Mouse (Mus musculus) heart, adult 2 months (tissue): Measurements from ENCODE around the gene Bglap2. TPM values are rescaled to one million over a fixed set of nuclear protein-coding genes. Genes with fewer than 3 reads are reported as not detected.
A peak's percentile ranks its signal among the peaks of the same experiment; 100 is the strongest.
"Not testable (repeated sequence)": the region's sequence is repeated elsewhere in the genome, so short reads cannot be mapped to it uniquely, and the experiment has no call there.

Source experiments
- DNase-seq, 2 experiments: peaks; one replicate each; pipeline ENCODE4 v3.0.0; 2021
- H3K27ac ChIP-seq: fragments of 200-600 bp; 2 replicates; pipeline ENCODE4 v1.8.1; 2022
- H3K27me3 ChIP-seq: fragments of 200-500 bp; 2 replicates; pipeline ENCODE4 v1.6.1; 2012; ENCODE audit warnings: mild to moderate bottlenecking, low read length, inconsistent platforms, mixed read lengths; ENCODE audit not compliant: control insufficient read depth, insufficient read depth
- H3K36me3 ChIP-seq: fragments of 200-500 bp; 2 replicates; pipeline ENCODE4 v1.6.1; 2012; ENCODE audit warnings: low read length, inconsistent platforms; ENCODE audit not compliant: control insufficient read depth, insufficient read depth
- H3K4me1 ChIP-seq: fragments of 200-500 bp; 2 replicates; pipeline ENCODE4 v1.6.1; 2011; ENCODE audit warnings: low read length; ENCODE audit not compliant: control insufficient read depth, insufficient read depth
- H3K4me3 ChIP-seq: fragments of 200-600 bp; 2 replicates; pipeline ENCODE4 v1.8.1; 2022
- H3K79me2 ChIP-seq: fragments of 200-500 bp; replicated peaks from 2 replicates; pipeline ENCODE4 v1.6.1; 2012; ENCODE audit warnings: mild to moderate bottlenecking, inconsistent platforms, low read length, moderate library complexity, mixed read lengths; ENCODE audit not compliant: control insufficient read depth, insufficient read depth
- H3K9ac ChIP-seq: fragments of 200-500 bp; 2 replicates; pipeline ENCODE4 v1.6.1; 2012; ENCODE audit warnings: low read depth, mild to moderate bottlenecking, control low read depth, inconsistent platforms, low read length, mixed read lengths
- WGBS: fragments of 180-500 bp; shearing (Covaris S2); methylation state at CpG from one replicate; pipeline ENCODE4 v1.1.7; 2018; 5-methylcytosine and 5-hydroxymethylcytosine counted together
- intact Hi-C: fragments of 180-260 bp; cut with DNase I; formaldehyde crosslinking; loops from one replicate; pipeline ENCODE4 v1.15.1; 2025
- polyA plus RNA-seq: library from polyadenylated mRNA; depleted of rRNA; stranded (reverse); fragments of >200 nt; gene quantifications from 2 replicates; pipeline ENCODE4 v1.2.3, GENCODE M21; 2012
- total RNA-seq, 2 experiments: library from RNA; stranded (reverse); gene quantifications; 2 replicates each; pipeline ENCODE4 v1.2.3; 2021

Gene Bglap2
- total and polyA plus RNA-seq, 3 experiments = 0.84 TPM; not detected in 2

- H3K4me3 ChIP-seq, H3K9ac ChIP-seq, H3K79me2 ChIP-seq, H3K4me1 ChIP-seq, intact Hi-C loops, H3K27ac ChIP-seq, DNase-seq, H3K27me3 ChIP-seq, H3K36me3 ChIP-seq: not testable (repeated sequence)
- 30% methylated on average over 6 of the region's 7 CpGs for WGBS
Measured at GRCm38 (mm10) chr3:88376644-88377043, 1.9 kb downstream of the Bglap2 start.

DNA sequence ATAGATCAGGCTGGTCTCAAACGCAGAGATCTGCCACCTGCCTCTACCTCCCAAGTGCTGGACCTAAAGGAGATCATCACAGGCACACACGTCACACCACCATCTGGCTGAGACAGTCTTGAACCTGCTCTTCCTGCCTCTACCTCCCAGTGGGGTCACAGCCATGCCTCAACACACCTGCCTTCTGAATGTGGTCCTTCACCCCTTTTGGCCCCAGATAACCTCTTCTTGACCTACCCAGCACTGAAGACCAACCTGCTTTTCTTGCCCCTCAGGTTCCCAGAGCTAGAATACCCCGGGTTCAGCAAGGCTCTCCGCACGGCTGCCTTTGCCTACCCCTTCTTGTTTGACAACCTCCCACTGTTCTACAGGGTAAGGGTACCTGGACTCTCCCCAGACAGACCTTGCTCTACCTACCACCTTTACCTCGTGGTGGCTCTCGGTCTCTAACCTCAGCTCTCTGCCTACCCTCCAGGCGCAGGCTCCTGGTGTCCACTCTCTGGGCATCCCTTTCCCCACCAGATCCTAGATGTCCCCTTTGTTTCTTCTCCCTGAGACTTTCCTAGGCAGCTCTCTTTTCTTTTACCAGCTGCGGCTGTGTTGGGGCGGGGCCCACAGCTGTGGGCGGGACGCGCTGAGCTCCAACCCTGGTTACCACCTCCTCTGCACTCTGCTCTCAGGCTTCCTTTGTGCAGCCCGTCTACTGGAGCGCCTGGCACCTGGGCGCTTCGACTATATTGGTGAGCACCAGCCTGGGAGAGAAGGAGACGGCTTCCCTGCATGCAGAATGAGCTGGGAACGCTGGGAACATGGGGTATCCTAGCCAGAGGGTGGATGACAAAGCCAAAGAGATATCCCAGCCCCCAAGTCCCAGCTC is 2.5 kb downstream of the Bglap2 start:
- H3K36me3 ChIP-seq, intact Hi-C loops, DNase-seq, H3K27ac ChIP-seq, H3K4me1 ChIP-seq, H3K79me2 ChIP-seq, H3K27me3 ChIP-seq, H3K9ac ChIP-seq, H3K4me3 ChIP-seq: not testable (repeated sequence)
- WGBS = 14% methylated on average over 19 of the region's 19 CpGs

GRCm38 (mm10) chr3:88372643-88373042 is 5.9 kb downstream of the Bglap2 start, which contains the start of gene Bglap3:
Bglap3 (minus strand) TSS chr3:88372743.
- H3K4me1 ChIP-seq, DNase-seq, H3K27me3 ChIP-seq, intact Hi-C loops, H3K36me3 ChIP-seq, H3K9ac ChIP-seq, H3K79me2 ChIP-seq, H3K4me3 ChIP-seq, H3K27ac ChIP-seq: not testable (repeated sequence)
- 88% methylated on average over 9 of the region's 9 CpGs for WGBS

DNA sequence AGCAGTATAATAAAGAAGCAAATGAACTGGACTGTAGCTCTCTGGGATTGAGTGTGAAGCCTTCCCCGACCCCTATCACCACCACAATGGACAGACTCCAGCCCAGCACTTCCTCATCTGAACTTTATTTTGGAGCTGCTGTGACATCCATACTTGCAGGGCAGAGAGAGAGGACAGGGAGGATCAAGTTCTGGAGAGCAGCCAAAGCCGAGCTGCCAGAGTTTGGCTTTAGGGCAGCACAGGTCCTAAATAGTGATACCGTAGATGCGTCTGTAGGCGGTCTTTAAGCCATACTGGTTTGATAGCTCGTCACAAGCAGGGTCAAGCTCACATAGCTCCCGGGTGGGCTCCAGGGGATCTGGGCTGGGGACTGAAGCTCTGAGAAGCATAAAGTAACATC is 10.0 kb downstream of the Bglap2 start:
- WGBS = 44% methylated on average over 7 of the region's 7 CpGs
- H3K79me2 ChIP-seq, H3K9ac ChIP-seq, H3K4me3 ChIP-seq, H3K27me3 ChIP-seq, H3K27ac ChIP-seq, H3K4me1 ChIP-seq, H3K36me3 ChIP-seq, DNase-seq, intact Hi-C loops: not testable (repeated sequence)

DNA sequence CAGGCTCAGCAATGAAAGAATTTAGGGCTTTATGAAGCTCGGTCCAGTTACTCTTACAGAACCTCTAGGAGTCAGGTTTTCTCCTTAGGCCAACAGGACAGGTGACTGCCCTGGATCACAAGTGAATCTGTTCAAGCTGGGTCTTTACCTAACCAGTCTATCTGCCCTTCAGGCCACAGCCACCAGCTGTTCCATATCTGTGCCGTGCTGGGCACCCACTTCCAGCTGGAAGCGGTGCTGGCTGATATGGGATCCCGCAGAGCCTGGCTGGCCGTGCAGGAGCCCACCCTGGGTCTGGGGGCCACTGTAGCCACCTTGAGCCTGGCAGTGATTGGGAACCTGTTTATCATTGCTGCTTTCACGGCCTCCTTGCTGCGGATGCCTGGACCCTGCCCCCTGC is 11.0 kb downstream of the Bglap2 start:
- H3K9ac ChIP-seq, DNase-seq, H3K79me2 ChIP-seq, H3K4me1 ChIP-seq, H3K4me3 ChIP-seq, H3K36me3 ChIP-seq, intact Hi-C loops, H3K27ac ChIP-seq, H3K27me3 ChIP-seq: not testable (repeated sequence)
- WGBS = 55% methylated on average over 3 of the region's 7 CpGs

DNA sequence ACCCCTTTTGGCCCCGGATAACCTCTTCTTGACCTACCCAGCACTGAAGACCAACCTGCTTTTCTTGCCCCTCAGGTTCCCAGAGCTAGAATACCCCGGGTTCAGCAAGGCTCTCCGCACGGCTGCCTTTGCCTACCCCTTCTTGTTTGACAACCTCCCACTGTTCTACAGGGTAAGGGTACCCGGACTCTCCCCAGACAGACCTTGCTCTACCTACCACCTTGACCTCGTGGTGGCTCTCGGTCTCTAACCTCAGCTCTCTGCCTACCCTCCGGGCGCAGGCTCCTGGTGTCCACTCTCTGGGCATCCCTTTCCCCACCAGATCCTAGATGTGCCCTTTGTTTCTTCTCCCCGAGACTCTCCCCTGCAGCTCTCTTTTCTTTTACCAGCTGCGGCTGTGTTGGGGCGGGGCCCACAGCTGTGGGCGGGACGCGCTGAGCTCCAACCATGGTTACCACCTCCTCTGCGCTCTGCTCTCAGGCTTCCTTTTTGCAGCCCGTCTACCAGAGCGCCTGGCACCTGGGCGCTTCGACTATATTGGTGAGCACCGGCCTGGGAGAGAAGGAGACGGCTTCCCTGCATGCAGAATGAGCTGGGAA is 11.6 kb downstream of the Bglap2 start:
- WGBS = 10% methylated on average over 21 of the region's 22 CpGs
- intact Hi-C loops, H3K9ac ChIP-seq, H3K4me3 ChIP-seq, H3K4me1 ChIP-seq, H3K27ac ChIP-seq, H3K36me3 ChIP-seq, H3K27me3 ChIP-seq, H3K79me2 ChIP-seq: not testable (repeated sequence)
- DNase-seq = peak in 1 of 2 experiments; percentile 32
